Mouse (Mus musculus) gonadal fat pad, adult 2 months (tissue): ENCODE data around the gene C2. TPM values are rescaled to one million over a fixed set of nuclear protein-coding genes. Genes with fewer than 3 reads are reported as not detected.
A peak's percentile ranks its signal among the peaks of the same experiment; 100 is the strongest.
"Not testable (repeated sequence)": the region's sequence is repeated elsewhere in the genome, so short reads cannot be mapped to it uniquely, and the experiment has no call there.

Experiments
- DNase-seq: peaks from one replicate; pipeline ENCODE4 v3.0.0-alpha.2; 2012; ENCODE audit warnings: low read depth
- polyA plus RNA-seq: library from polyadenylated mRNA; depleted of rRNA; stranded (reverse); fragments of >200 nt; gene quantifications from 2 replicates; pipeline ENCODE4 v1.2.3, GENCODE M21; 2012; rRNA removed

C2 gene
- polyA plus RNA-seq, 1 experiment, result 69.0 TPM

DNA sequence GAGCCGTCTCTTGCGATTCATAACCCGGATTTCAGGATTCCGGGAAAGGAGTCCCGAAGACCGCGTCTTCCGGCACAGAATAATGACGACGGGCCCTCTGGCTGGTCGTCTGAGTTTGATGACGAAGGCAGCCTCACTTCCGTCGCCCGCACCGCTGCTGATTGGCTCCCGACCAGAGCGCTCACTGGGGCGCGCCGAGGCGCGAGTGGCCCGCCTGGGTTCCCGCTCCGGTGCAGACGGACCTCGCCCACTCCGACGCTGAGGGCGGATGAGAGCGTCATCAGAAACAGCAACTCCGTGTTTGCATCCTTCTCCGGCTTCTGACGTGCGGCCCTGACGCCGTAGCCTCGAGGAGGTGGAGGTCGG lies 61.2 kb downstream of the C2 start, which contains the start of the genes Stk19 and Dxo:
Gene Stk19 (minus strand): TSS at position 90 of the 366 bp plus-strand sequence.
Gene Dxo (plus strand): TSS at position 164 of the 366 bp plus-strand sequence.
- DNase-seq, result peak; percentile 42

DNA sequence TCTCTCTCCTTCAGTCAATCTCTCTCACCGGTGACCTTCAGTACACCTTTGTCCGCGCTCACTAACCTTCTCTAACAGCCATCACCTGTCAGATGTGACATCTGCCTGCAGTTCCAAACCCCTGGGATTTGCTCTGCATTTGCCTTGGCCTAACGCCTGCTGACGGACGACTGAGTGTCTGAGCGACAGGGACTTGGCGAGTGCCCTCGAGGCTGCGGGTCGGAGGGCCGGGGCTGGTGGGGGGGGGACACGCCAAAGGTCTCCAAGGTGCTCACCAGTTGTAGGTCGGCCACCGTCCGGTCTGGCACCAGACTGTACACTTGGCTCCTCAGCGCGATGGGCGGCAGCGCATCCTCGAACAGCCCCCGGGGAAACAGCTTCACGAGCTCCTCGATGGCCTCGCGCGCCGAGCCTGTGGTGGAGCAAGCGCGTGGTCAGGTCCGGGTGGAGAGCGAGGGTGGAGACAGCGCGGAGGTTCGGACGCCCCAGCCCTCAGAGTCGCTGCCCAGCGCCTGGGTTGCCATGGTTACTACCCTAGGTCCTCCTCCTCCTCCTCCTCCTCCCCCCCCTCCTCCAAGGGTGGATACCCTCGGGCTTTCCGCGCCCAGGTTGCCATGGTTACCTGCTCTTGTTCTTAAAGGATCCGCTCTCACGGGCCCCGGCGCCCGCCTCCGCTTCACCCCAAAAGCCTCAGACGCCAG lies 61.8 kb downstream of the C2 start:
- DNase-seq, result no peak

DNA sequence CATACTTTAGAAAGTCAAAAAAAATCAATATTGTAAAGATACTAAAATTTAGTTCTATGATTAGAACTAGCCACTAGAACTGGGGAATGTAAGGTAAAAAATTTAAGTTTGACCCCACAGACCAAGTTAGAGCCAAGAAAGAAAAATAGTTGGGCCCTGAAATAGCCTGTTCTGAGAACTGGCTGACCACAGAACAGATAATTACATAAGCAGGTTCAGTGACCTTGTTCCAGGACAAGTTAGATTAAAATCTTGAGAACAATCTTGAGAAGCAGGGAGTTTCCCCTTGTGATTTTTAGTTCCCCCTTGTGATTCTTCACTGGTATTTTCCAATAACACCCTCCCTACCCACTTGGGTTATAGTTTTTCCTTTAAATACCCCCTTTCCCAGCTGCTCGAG lies 67.3 kb downstream of the C2 start:
- DNase-seq, result not testable (repeated sequence)

DNA sequence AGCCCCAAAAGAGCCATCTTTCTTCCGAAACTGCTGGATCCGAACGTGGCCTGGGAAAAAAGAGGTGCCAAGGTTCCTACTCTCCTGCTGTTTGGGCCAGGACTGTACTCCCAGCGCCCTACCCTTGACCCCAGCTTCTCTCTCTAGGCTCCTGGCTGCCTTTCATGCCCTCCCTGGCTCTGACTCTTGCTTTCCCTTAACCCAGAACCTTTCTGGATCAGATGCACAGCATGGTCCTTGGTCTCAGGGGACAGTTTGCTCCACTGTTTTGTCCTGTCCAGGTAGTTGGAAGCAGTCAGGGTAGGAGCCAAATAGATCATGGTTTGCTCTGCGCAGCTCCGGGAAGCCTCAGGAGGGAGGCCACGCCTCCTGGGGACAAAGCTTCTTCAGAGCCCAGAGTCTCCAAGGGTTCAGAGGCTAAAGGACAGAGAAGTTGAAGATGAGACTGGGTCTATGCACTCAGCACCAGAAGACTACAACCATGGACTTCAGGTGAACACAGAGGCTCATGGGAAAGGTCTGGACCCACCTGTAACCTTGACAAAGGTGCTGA lies 83.2 kb downstream of the C2 start:
- DNase-seq, result no peak

DNA sequence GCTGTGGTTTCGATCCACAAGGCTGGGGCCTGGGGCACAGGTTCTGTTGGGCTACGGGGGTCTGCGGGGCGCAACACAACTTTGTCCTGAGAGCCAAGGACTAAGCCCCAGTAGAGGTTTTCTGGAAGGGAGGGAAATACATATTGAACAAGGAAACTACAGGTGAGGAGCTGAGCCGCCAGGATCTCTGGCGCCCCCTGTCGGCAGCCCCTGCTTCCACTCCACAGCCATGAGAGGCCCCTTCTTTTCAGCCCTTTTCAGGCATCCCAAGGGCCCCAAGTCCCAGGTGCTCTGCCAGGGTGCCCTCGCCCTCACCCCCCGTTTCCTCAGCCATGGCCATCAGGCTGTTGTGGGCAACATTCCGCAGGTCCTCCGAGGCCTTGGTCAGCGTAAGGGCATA lies 84.3 kb downstream of the C2 start:
- DNase-seq, result not testable (repeated sequence)

Other genes with a start within 250 kb of the C2 start
- 34.9 and 42.7 TPM in 2 replicates for gene Tnxb, start 227.7 kb downstream of the C2 start, polyA plus RNA-seq
- gene C4b, start 154.4 kb downstream of the C2 start, polyA plus RNA-seq, result 138 and 171 TPM in 2 replicates
- gene Cyp21a1, start 93.7 kb downstream of the C2 start, polyA plus RNA-seq, result 0.28 and 0.29 TPM in 2 replicates
- 37.7 and 59.7 TPM in 2 replicates for gene Stk19, start 61.3 kb downstream of the C2 start, polyA plus RNA-seq
- gene Dxo, start 61.2 kb downstream of the C2 start, polyA plus RNA-seq, result 62.6 and 64.9 TPM in 2 replicates
- gene Skiv2l, start 48.1 kb downstream of the C2 start, polyA plus RNA-seq, result 91.1 and 93.8 TPM in 2 replicates
- 53.8 and 77.2 TPM in 2 replicates for gene Nelfe, start 47.9 kb downstream of the C2 start, polyA plus RNA-seq
- gene Cfb, start 35.7 kb downstream of the C2 start, polyA plus RNA-seq, result 70.2 and 140 TPM in 2 replicates
- 14.5 and 14.8 TPM in 2 replicates for gene Zbtb12, start 18.8 kb downstream of the C2 start, polyA plus RNA-seq
- gene Gm20547, start 16.2 kb downstream of the C2 start, polyA plus RNA-seq, result not detected in 2 replicates
- 230 TPM in 2 replicates for gene Ehmt2, start 204 bp upstream of the C2 start, polyA plus RNA-seq
- gene Slc44a4, start 16.2 kb upstream of the C2 start, polyA plus RNA-seq, result 48.4 and 50.0 TPM in 2 replicates
- 113 and 155 TPM in 2 replicates for gene Neu1, start 33.0 kb upstream of the C2 start, polyA plus RNA-seq
- 58.3 and 104 TPM in 2 replicates for gene Hspa1b, start 61.0 kb upstream of the C2 start, polyA plus RNA-seq
- gene Gm20481, start 71.6 kb upstream of the C2 start, polyA plus RNA-seq, result 0.24 TPM in 1 of 2 replicates, not detected in the other
- 37.0 and 50.4 TPM in 2 replicates for gene Hspa1a, start 73.9 kb upstream of the C2 start, polyA plus RNA-seq
- 2.4 and 4.4 TPM in 2 replicates for gene Hspa1l, start 74.4 kb upstream of the C2 start, polyA plus RNA-seq
- gene Lsm2, start 83.6 kb upstream of the C2 start, polyA plus RNA-seq, result 36.8 and 54.6 TPM in 2 replicates
- 127 and 175 TPM in 2 replicates for gene Vars, start 102.7 kb upstream of the C2 start, polyA plus RNA-seq
- gene Vwa7, start 118.3 kb upstream of the C2 start, polyA plus RNA-seq, result 1.2 and 1.3 TPM in 2 replicates
- gene Sapcd1, start 129.8 kb upstream of the C2 start, polyA plus RNA-seq, result 3.0 and 3.4 TPM in 2 replicates
- 4.7 and 5.2 TPM in 2 replicates for gene Msh5, start 148.5 kb upstream of the C2 start, polyA plus RNA-seq
- gene Clic1, start 151.7 kb upstream of the C2 start, polyA plus RNA-seq, result 129 and 133 TPM in 2 replicates
- gene Ddah2, start 160.8 kb upstream of the C2 start, polyA plus RNA-seq, result 54.7 and 62.7 TPM in 2 replicates
- gene Ly6g6c, start 167.1 kb upstream of the C2 start, polyA plus RNA-seq, result 0.61 and 0.66 TPM in 2 replicates
- 1.5 and 3.3 TPM in 2 replicates for gene Mpig6b, start 167.9 kb upstream of the C2 start, polyA plus RNA-seq
- 19.1 and 23.4 TPM in 2 replicates for gene Ly6g6e, start 178.6 kb upstream of the C2 start, polyA plus RNA-seq
- gene Ly6g6d, start 179.8 kb upstream of the C2 start, polyA plus RNA-seq, result 15.7 and 17.2 TPM in 2 replicates
- 0.09 TPM in 1 of 2 replicates, not detected in the other for gene Ly6g6f, start 187.3 kb upstream of the C2 start, polyA plus RNA-seq
- gene Abhd16a, start 191.0 kb upstream of the C2 start, polyA plus RNA-seq, result 211 and 233 TPM in 2 replicates
- 2,220 and 3,034 TPM in 2 replicates for gene Ly6g5c, start 210.0 kb upstream of the C2 start, polyA plus RNA-seq
- 1,986 and 2,407 TPM in 2 replicates for gene Ly6g5b, start 217.2 kb upstream of the C2 start, polyA plus RNA-seq
- 9.4 and 10.1 TPM in 2 replicates for gene Gpank1, start 223.2 kb upstream of the C2 start, polyA plus RNA-seq
- 397 and 504 TPM in 2 replicates for gene Csnk2b, start 223.8 kb upstream of the C2 start, polyA plus RNA-seq
- gene D17H6S53E, start 228.1 kb upstream of the C2 start, polyA plus RNA-seq, result 6.4 and 7.7 TPM in 2 replicates
- 0.11 and 0.49 TPM in 2 replicates for gene Apom, start 233.8 kb upstream of the C2 start, polyA plus RNA-seq
- gene Bag6, start 236.9 kb upstream of the C2 start, polyA plus RNA-seq, result 170 and 187 TPM in 2 replicates